Mouse (Mus musculus) heart, adult 9 months (tissue): ENCODE data around the gene Clec4a3.
A peak's percentile ranks its signal among the peaks of the same experiment; 100 is the strongest.
"Not testable (repeated sequence)": the region's sequence is repeated elsewhere in the genome, so short reads cannot be mapped to it uniquely, and the experiment has no call there.

Source experiments
- DNase-seq, 2 experiments: peaks; one replicate each; pipeline ENCODE4 v3.0.0; 2022; ENCODE audit warnings: low spot score in 2 of 2

Gene Clec4a3

GRCm38 (mm10) chr6:122952401-122952800, at the start of gene Clec4a3:
TSS of gene Clec4a3 (plus strand) at chr6:122952515.
- peak; percentile 21 to 70 for DNase-seq

DNA sequence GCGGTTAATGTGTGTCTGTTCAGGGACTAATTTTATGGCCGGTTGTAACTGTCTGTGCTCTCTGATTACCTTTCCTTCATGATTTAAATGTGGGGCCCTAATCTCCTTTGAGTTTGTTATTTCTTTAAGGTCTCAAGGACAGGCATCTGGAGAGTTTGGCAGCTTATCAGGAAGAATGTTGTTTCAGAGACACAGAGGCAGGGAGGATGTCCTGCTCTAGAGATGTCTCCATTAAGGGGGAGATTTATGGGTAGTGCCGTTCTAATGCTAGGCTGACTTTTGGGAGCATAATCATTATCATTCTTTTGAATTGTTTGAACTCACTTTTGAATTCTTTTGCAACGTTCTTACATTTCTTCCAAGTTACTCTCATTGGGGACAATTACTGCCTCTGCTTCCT, 32.4 kb upstream of the Clec4a3 start:
- no peak for DNase-seq

DNA sequence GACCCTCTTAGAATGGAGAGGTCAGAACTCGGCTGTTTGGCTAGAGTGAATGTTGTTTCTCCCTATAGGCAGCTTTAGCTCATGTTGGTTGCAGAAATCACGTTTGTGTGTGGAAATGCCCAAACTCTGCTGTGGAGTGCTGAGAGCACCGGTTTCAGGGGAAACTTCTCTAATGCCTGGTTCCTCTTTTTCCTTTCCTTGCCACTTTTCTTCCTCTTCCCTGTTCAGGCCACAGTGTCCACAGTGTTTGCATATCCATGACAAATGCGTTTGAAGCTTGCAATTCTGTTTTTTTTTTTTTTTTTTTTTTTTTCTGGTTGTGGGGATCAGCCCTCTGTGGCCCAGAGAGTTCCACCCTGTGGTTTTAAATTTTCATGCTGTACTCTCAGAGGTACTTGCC, 30.9 kb upstream of the Clec4a3 start, which contains the start of gene Clec4a1:
Gene Clec4a1 (plus strand): TSS at position 398 of the 400 bp plus-strand sequence.
- DNase-seq, result peak; percentile 6 to 41

DNA sequence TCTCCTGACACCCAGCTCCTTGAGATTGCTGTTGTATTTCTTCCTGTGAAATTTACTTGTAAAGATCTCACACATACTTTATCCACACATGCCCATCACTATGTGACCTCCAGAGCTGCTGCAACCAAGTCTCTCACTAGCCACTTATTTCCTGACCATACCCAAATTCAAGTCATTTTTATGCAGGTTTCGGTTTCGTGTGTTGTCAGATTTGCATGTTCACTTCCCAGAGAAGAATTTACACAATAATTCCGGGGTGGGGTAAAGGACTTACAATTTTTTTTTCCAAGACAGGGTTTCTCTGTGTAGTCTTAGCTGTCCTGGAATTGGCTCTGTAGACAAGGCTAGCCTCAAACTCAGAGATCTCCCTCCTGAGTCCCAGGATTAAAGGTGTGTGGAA, 17.5 kb upstream of the Clec4a3 start:
- no peak for DNase-seq

DNA sequence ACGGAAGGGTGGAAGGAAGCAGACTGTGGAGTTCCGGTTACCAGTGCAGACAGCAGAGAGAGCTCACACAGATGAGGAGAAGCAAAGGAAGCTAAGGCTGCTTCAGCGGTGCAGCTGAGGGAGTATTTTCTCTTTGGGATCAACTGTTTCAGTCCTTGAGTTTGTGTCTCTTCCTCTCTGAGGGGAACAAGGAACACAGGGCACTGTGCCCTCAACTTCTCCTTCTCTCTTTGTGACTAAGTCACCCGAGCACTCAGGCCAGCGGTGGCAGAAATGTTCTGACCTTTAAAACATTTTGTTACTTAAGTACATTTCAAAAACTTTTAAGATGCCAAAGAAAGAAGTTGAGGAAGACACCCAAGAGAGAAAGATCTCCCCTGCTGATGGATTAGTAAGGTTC, 12.7 kb upstream of the Clec4a3 start:
- no peak for DNase-seq

GRCm38 (mm10) chr6:122946760-122947159, 5.6 kb upstream of the Clec4a3 start:
- DNase-seq, result peak in 1 of 2 experiments; percentile 30

DNA sequence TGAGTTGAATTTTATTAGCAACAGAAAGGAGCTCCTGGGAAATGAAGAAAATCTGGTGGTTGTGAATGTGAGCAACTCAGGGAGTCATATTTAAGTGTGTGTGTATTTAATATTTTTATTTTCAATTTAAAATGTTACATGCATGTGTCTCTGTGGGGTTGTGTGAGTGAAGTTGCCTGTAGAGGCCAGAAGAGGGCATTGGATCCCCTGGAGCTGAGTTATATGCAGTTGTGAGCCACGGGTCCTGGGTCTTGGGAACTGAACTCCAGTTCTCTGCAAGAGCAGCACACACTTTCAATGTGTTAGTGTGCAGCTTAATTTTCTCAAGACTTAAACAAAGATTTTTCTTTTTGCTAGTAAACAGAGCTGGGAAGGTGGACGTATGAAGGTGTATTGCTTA, 12.2 kb downstream of the Clec4a3 start:
- no peak for DNase-seq

DNA sequence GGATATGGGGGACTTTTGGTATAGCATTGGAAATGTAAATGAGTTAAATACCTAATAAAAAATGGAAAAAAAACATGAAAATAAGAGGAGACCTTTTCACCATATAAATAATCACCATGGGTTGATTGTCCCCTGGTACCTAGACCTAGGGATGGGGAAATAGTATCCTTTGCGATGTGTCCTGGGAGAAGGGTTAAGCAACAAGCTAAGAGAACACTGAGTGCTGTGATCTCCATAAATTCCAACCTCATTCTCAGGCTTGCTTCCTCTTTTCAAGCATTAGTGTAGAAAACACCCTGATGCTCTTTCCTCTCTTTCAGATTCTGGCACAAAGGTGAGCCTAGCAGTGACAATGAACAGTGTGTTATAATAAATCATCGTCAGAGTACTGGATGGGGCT, 16.7 kb downstream of the Clec4a3 start:
- no peak for DNase-seq

DNA sequence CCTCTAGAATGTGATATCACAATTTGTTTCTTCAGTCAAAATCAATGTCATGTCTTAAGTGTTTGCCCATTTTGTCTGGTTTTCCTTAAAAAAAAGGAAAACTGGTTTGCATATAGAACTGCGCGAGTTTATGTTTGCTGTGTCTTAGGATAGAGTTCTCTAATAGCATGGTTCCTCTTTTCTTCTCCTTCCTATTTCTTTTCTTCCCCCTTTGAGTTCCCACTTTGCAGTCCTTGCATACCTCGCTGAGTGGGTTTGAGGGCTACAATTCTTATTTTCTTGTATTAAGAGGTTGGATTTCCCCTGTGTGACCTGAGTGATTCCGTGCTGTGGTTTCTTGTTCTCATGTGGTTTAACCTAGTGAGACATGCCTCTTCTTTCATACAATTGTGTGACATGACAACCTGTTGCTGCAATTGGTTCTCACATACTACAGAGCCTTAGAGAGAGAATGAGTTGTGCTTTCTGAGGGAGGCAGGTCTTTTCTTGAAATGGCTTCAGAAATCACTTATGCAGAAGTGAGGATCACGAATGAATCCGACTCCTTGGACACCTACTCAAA, 37.6 kb downstream of the Clec4a3 start, which contains the start of gene Clec4a4:
Gene Clec4a4 (plus strand): TSS at position 492 of the 562 bp plus-strand sequence.
- DNase-seq, result no peak

GRCm38 (mm10) chr6:123004696-123005095, 52.4 kb downstream of the Clec4a3 start:
- DNase-seq, result not testable (repeated sequence)

- peak in 1 of 2 experiments; percentile 2 for DNase-seq
Measured at GRCm38 (mm10) chr6:123005591-123005990, 53.3 kb downstream of the Clec4a3 start.
